In the genomic region with DNA sequence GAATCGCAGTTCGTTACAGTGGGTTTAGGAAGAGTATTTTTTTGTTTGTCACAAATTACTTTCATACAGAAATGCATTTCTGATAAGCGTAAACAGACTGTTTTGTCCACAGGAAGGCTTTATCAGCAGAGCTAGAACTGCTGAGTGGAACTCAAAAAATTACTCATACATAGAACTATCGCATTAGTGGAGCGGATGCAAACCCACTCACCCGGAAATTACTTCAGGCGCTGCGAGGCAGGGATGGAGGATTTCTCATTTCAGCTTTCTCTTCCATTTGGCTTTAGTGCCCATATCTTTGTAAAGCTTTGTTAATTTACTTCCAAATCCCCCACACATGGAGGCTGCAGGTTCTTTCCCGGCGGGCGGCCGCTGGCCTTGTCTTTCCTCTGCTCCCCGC, we compare ENCODE assay signal across 10 mouse cellular contexts. TPM values are rescaled to one million over a fixed set of nuclear protein-coding genes. Genes with fewer than 3 reads are reported as not detected.
A peak's percentile ranks its signal among the peaks of the same experiment; 100 is the strongest.
DNase-seq lines count a peak whose midpoint lies in the region; ATAC-seq lines count a peak whose summit lies in the region.
"Had no signal": no experiment of that assay in that cellular context is flagged by ENCODE, and none has a peak within 500 bp of the region (broad histone marks: within the 10 kb centered on the region; RNA-seq: fewer than 3 reads in every experiment).

No protein-coding gene starts in this region.

- no peaks in the 10 kb centered on the region for H3K4me1 ChIP-seq in kidney, embryonic 16.5 days (ENCODE audit: insufficient read depth, low read length)
- H3K4me1 ChIP-seq in forebrain, embryonic 13.5 days = peaks cover 7% of the 10 kb centered on the region
- H3K4me1 ChIP-seq in limb, embryonic 15.5 days = no peaks in the 10 kb centered on the region

- ATAC-seq in kidney, embryonic 16.5 days (ENCODE audit: low FRiP score, low TSS enrichment) = no peak
- ATAC-seq in forebrain, embryonic 13.5 days = no peak
- ATAC-seq in limb, embryonic 15.5 days (ENCODE audit: insufficient number of reproducible peaks, low FRiP score, low TSS enrichment, low read depth) = no peak

- H3K27ac ChIP-seq in kidney, embryonic 16.5 days (ENCODE audit: low read length) = no peak overlapping the region
- H3K27ac ChIP-seq in forebrain, embryonic 13.5 days = no peak overlapping the region
- no peak overlapping the region for H3K27ac ChIP-seq in limb, embryonic 15.5 days

- H3K4me2 ChIP-seq in kidney, embryonic 16.5 days (replicated peaks; ENCODE audit: low read depth, low read length) = peak overlapping the region; percentile 52
- peak overlapping the region; percentile 53 for H3K4me2 ChIP-seq in forebrain, embryonic 13.5 days
- H3K4me2 ChIP-seq in limb, embryonic 15.5 days = peak overlapping the region; percentile 28

- no peaks in the 10 kb centered on the region for H3K36me3 ChIP-seq in kidney, embryonic 16.5 days (ENCODE audit: insufficient read depth, low read length)
- H3K36me3 ChIP-seq in forebrain, embryonic 13.5 days (ENCODE audit: poor library complexity, severe bottlenecking) = no peaks in the 10 kb centered on the region
- no peaks in the 10 kb centered on the region for H3K36me3 ChIP-seq in limb, embryonic 15.5 days

- peak overlapping the region; percentile 31 for H3K4me3 ChIP-seq in kidney, embryonic 16.5 days (ENCODE audit: low read length)
- peak overlapping the region; percentile 17 for H3K4me3 ChIP-seq in forebrain, embryonic 13.5 days
- peak overlapping the region; percentile 22 for H3K4me3 ChIP-seq in limb, embryonic 15.5 days

- no peak for DNase-seq in kidney, postnatal 25 days
- DNase-seq in retina, postnatal 1 day = peak; percentile 65
- DNase-seq in frontal cortex, postnatal 10 days (ENCODE audit: low spot score in 2 of 2) = no peak
- DNase-seq in adrenal gland, adult 2 months = no peak
- DNase-seq in urinary bladder, postnatal 4 days (ENCODE audit: low spot score in 2 of 2) = no peak

- H3K27me3 ChIP-seq in kidney, embryonic 16.5 days (ENCODE audit: insufficient read depth, low read length) = no peaks in the 10 kb centered on the region
- H3K27me3 ChIP-seq in forebrain, embryonic 13.5 days = 0 out of 2 replicates have a peak, but pooled peaks cover 7% of the 10 kb centered on the region
- peaks cover 3% of the 10 kb centered on the region for H3K27me3 ChIP-seq in limb, embryonic 15.5 days

- H3K9ac ChIP-seq in kidney, embryonic 16.5 days (replicated peaks; ENCODE audit: low read length) = no peak overlapping the region
- H3K9ac ChIP-seq in forebrain, embryonic 13.5 days = peak overlapping the region; percentile 5; the same call in 1 of the 2 replicates
- H3K9ac ChIP-seq in limb, embryonic 15.5 days = no peak overlapping the region

- WGBS in kidney, embryonic 16.5 days = 20% methylated on average over 13 of the region's 13 CpGs
- 16% methylated on average over 13 of the region's 13 CpGs for WGBS in forebrain, embryonic 13.5 days
- 19% methylated on average over 13 of the region's 13 CpGs for WGBS in limb, embryonic 15.5 days

- no peaks in the 10 kb centered on the region for H3K9me3 ChIP-seq in kidney, embryonic 16.5 days (ENCODE audit: low read length)
- H3K9me3 ChIP-seq in forebrain, embryonic 13.5 days (replicated peaks) = no peaks in the 10 kb centered on the region
- no peaks in the 10 kb centered on the region for H3K9me3 ChIP-seq in limb, embryonic 15.5 days

RNA-seq across cellular contexts. Expression of gene Npy, which starts 14.4 kb away (rescaled TPM):
- 25.4 and 40.7 TPM in 2 replicates for polyA plus RNA-seq in kidney, embryonic 16.5 days (2015; fragmentation: Nextera tagmentation; extraction: Ambion mirVana)
- 65.6 and 81.2 TPM in 2 replicates for polyA plus RNA-seq in forebrain, embryonic 13.5 days (2015; fragmentation: Nextera tagmentation; extraction: Ambion mirVana)
- 3.7 and 7.4 TPM in 2 replicates for polyA plus RNA-seq in limb, embryonic 15.5 days (2015; fragmentation: Nextera tagmentation; extraction: Ambion mirVana)
- 1,000 to 10,000 TPM in 1 of 2 experiments, 100 to 1,000 TPM in 1; 946 to 1,532 TPM for total RNA-seq in adrenal gland, adult 2 months (2021)
- 473 and 872 TPM in 2 replicates for polyA plus RNA-seq in adrenal gland, adult 2 months (2012; rRNA removed)
- total RNA-seq: MEL; neutrophil, adult 5-6 weeks had no signal
